Mouse (Mus musculus) embryonic facial prominence, embryonic 11.5 days (tissue): ENCODE data around the gene Nup214. TPM values are rescaled to one million over a fixed set of nuclear protein-coding genes. Genes with fewer than 3 reads are reported as not detected.
A peak's percentile ranks its signal among the peaks of the same experiment; 100 is the strongest.

Source experiments
- ATAC-seq: fragments of 200-750 bp; cut with Nextera tagmentation; replicated peaks from 2 replicates; pipeline ENCODE4 v1.8.0; 2017; ENCODE audit warnings: low read depth; ENCODE audit not compliant: insufficient number of reproducible peaks, low FRiP score, low TSS enrichment
- DNase-seq: peaks from one replicate; pipeline ENCODE4 v3.0.0-alpha.2; 2015; ENCODE audit warnings: low spot score
- H3K27ac ChIP-seq: fragments of 300-500 bp; sonication (generic); replicated peaks from 2 replicates; pipeline ENCODE4 v1.5.1; 2014; ENCODE audit warnings: mild to moderate bottlenecking, low read depth, low read length, control low read depth
- H3K27me3 ChIP-seq: fragments of 300-500 bp; sonication (generic); 2 replicates; pipeline ENCODE4 v1.6.1; 2014; ENCODE audit warnings: mild to moderate bottlenecking, low read length, moderate library complexity, mixed read lengths; ENCODE audit not compliant: control insufficient read depth, insufficient read depth
- H3K36me3 ChIP-seq: fragments of 300-500 bp; sonication (generic); replicated peaks from 2 replicates; pipeline ENCODE4 v1.6.1; 2014; ENCODE audit warnings: low read depth, mild to moderate bottlenecking, low read length, moderate library complexity, mixed read lengths; ENCODE audit not compliant: control insufficient read depth, insufficient read depth
- H3K4me1 ChIP-seq: fragments of 300-500 bp; sonication (generic); 2 replicates; pipeline ENCODE4 v1.6.1; 2014; ENCODE audit warnings: low read length, mixed read lengths; ENCODE audit not compliant: control insufficient read depth, insufficient read depth
- H3K4me2 ChIP-seq: fragments of 300-500 bp; sonication (generic); 2 replicates; pipeline ENCODE4 v1.6.1; 2014; ENCODE audit warnings: low read depth, mild to moderate bottlenecking, control low read depth, low read length, moderate library complexity
- H3K4me3 ChIP-seq: fragments of 300-500 bp; sonication (generic); 2 replicates; pipeline ENCODE4 v1.5.1; 2014; ENCODE audit warnings: low read depth, low read length, control low read depth
- H3K9ac ChIP-seq: fragments of 300-500 bp; sonication (generic); replicated peaks from 2 replicates; pipeline ENCODE4 v1.6.1; 2014; ENCODE audit warnings: mild to moderate bottlenecking, control low read depth, low read length
- H3K9me3 ChIP-seq: fragments of 300-500 bp; sonication (generic); replicated peaks from 2 replicates; pipeline ENCODE4 v1.6.1; 2016; ENCODE audit warnings: mild to moderate bottlenecking, low read length, inconsistent platforms, mixed read lengths; ENCODE audit not compliant: control insufficient read depth
- WGBS: fragments of 180-500 bp; shearing (Covaris S2); extraction: QIAGEN DNeasy Blood & Tissue Kit; methylation state at CpG from one replicate; pipeline ENCODE4 v1.1.7; 2014; 5-methylcytosine and 5-hydroxymethylcytosine counted together
- microRNA-seq: library from miRNA; unstranded; fragments of <30 nt; microRNA quantifications from one replicate; pipeline ENCODE4, GENCODE M21; 2016; ENCODE audit warnings: borderline number of aligned reads
- polyA plus RNA-seq: library from polyadenylated mRNA; unstranded; fragments of >200 nt; fragmentation: Nextera tagmentation; extraction: Ambion mirVana; gene quantifications from 2 replicates; pipeline ENCODE4 v1.2.1, GENCODE M21; 2014

Gene Nup214
- polyA plus RNA-seq, 1 experiment from 2014 or later, result 78.2 TPM

DNA sequence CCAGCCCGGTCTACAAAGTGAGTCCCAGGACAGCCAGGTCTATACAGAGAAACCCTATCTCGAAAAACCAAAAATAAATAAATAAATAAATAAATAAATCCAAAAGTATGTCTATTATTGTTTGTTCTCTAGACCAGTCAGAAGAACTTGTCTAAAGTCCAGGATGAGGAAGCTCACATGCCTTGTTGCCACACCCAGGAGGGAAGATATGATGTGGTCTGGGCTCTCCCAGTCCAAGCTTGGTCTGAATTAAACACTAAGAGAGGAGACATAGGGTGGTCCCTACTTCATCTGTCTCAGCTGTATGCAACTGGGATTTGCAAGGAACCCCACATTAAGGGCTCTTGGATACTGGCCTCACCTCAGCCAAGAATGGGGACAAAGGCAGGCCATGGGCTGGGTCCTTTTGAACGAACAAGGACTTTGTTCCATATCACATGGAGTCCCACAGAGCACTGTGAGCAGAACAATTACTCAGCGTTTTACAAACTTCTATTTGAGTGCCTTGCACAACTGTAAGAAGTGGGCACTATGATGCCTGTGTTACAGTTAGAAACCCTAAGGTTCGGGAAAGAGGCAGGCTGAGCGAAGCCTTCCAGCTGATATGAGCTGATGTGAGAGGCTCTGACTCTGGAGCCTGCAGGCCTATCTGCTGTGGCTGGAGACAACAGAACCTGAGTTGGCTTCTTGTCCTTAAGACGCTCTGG, 119.9 kb downstream of the Nup214 start:
- Histone ChIP-seq H3K4me1 (no peaks in the 10 kb centered on the region), H3K4me2 (no peak overlapping the region), H3K9me3 (no peaks in the 10 kb centered on the region), H3K4me3 (no peak overlapping the region), H3K9ac (no peak overlapping the region), H3K27ac (no peak overlapping the region), H3K27me3 (peaks cover 1% of the 10 kb centered on the region), H3K36me3 (no peaks in the 10 kb centered on the region)
- no peak for DNase-seq
- 87% methylated on average over 7 of the region's 7 CpGs for WGBS
- no peak for ATAC-seq

DNA sequence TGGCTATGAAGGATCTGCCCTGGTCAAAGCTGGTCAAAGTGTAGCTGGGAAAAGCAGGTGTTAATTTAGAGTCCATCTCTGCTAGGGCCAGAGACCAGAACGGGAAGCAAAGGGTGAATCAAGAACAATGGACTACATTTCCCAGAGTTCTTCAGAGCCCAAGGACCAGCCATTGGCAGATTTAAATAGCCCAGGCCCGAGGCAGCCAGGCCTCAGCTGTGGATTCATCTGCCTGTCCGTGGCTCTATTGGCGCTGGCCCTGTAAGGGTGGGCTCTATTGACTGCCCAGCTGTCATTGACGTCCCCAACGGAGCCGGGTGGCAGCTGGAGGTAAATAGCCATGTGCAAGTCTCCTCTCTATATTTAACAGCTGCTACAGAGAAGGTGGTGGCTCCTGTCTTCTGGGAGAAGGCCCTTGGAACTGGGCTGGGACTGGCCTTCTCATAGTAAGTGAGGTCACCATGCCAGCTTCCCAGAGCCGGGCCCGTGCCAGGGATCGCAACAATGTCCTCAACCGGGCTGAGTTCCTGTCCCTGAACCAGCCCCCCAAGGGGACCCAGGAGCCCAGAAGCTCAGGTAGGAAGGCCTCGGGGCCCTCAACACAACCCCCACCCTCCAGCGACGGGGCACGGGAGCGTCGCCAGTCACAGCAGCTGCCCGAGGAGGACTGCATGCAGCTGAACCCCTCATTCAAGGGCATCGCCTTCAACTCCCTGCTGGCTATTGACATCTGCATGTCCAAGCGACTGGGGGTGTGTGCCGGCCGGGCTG, 121.3 kb downstream of the Nup214 start, which contains the start of gene Plpp7:
Gene Plpp7, plus strand, starts transcription at position 178 of the 771 bp plus-strand sequence.
- Histone ChIP-seq H3K27me3 (no peaks in the 10 kb centered on the region), H3K9ac (peak within 1 kb of the TSS; percentile 53), H3K4me1 (no peaks in the 10 kb centered on the region), H3K27ac (no peak within 1 kb of the TSS), H3K9me3 (no peaks in the 10 kb centered on the region), H3K36me3 (no peaks in the 10 kb centered on the region), H3K4me3 (peak within 1 kb of the TSS; percentile 1; the same call in 1 of the 2 replicates), H3K4me2 (peak within 1 kb of the TSS; percentile 35)
- DNase-seq, result peak; percentile 71
- 57% methylated on average over 22 of the region's 22 CpGs for WGBS
- ATAC-seq, result peak; percentile 90

DNA sequence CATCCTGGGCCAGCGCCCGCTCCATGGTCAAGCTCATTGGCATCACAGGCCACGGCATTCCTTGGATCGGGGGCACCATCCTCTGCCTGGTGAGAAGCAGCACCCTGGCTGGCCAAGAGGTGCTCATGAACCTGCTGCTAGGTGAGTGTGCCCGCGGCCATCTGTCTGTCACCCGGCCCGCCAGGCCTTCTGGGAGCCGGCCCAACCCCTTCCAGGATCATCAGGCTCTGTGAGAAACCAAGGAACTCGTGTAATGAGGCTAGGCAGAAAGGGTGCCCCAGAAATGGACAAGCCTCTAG, 121.8 kb downstream of the Nup214 start:
- DNase-seq, result no peak
- 85% methylated on average over 10 of the region's 10 CpGs for WGBS
- H3K27ac ChIP-seq, result no peak overlapping the region

DNA sequence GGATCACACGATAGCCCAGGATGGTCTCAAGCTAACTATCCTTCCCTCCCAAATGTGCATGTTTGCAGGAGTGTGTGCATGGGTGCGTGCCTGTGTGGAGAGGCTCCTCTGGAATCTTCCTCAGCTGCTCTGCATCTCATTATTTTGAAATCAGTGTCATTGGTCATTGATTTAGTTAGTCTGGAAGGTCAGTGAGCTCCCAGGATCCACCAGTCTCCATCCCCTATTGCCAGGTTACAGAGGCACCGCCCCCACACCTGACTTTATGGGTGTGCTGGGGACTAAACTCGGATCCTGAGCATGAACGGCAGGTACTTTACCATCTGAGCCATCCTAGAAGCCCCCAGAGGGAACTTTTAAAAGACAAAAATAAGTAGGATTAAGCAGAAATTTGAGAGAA, 128.7 kb downstream of the Nup214 start:
- no peak overlapping the region for H3K27ac ChIP-seq
- no peaks in the 10 kb centered on the region for H3K27me3 ChIP-seq
- DNase-seq, result no peak
- 54% methylated on average over 5 of the region's 5 CpGs for WGBS
- H3K4me3 ChIP-seq, result no peak overlapping the region
- H3K4me2 ChIP-seq, result no peak overlapping the region
- H3K4me1 ChIP-seq, result no peaks in the 10 kb centered on the region; the same call in 1 of the 2 replicates
- H3K9me3 ChIP-seq, result no peaks in the 10 kb centered on the region
- H3K9ac ChIP-seq, result no peak overlapping the region
- ATAC-seq, result no peak
- H3K36me3 ChIP-seq, result no peaks in the 10 kb centered on the region

More for the DNA sequence above, 121.8 kb downstream of the Nup214 start:
- Histone ChIP-seq H3K36me3 (no peaks in the 10 kb centered on the region), H3K4me2 (peak overlapping the region; percentile 35), H3K9ac (peak overlapping the region; percentile 53; the same call in 1 of the 2 replicates), H3K4me3 (peak overlapping the region; percentile 1; the same call in 1 of the 2 replicates), H3K27me3 (no peaks in the 10 kb centered on the region), H3K4me1 (no peaks in the 10 kb centered on the region), H3K9me3 (no peaks in the 10 kb centered on the region)
- ATAC-seq, result no peak

- ATAC-seq (no peak), DNase-seq (no peak)
- Histone ChIP-seq H3K9me3 (no peaks in the 10 kb centered on the region), H3K4me2 (no peak overlapping the region), H3K27ac (no peak overlapping the region), H3K4me1 (no peaks in the 10 kb centered on the region; the same call in 1 of the 2 replicates), H3K36me3 (no peaks in the 10 kb centered on the region), H3K4me3 (no peak overlapping the region), H3K27me3 (no peaks in the 10 kb centered on the region), H3K9ac (no peak overlapping the region)
- 78% methylated on average over 7 of the region's 7 CpGs for WGBS
These were observed 129.3 kb downstream of the Nup214 start for GRCm38 (mm10) chr2:32103557-32103956.

Small RNA genes within 50 kb of the gene (microRNA-seq; reads per million reads assigned to microRNA genes)
- gene Mir7674, result not detected

Other genes starting within 250 kb of the Nup214 start
- 0.14 and 0.22 TPM in 2 replicates for gene Qrfp, start 163.9 kb upstream of the Nup214 start, polyA plus RNA-seq
- gene Fibcd1, start 128.4 kb upstream of the Nup214 start, polyA plus RNA-seq, result 0.11 and 0.14 TPM in 2 replicates
- 0.84 and 1.2 TPM in 2 replicates for gene Lamc3, start 87.1 kb upstream of the Nup214 start, polyA plus RNA-seq
- gene Aif1l, start 24.3 kb upstream of the Nup214 start, polyA plus RNA-seq, result 83.5 and 84.3 TPM in 2 replicates
- 1.8 and 1.9 TPM in 2 replicates for gene Fam78a, start 110.4 kb downstream of the Nup214 start, polyA plus RNA-seq
- gene Plpp7, start 121.1 kb downstream of the Nup214 start, polyA plus RNA-seq, result 3.5 TPM in 2 replicates
- gene Prrc2b, start 176.6 kb downstream of the Nup214 start, polyA plus RNA-seq, result 46.2 and 48.6 TPM in 2 replicates